Mouse (Mus musculus) spleen, adult 12 weeks (tissue): ENCODE measurements around the gene 4933405L10Rik.

ENCODE experiments used
- DNase-seq: peaks from one replicate; pipeline ENCODE4 v3.0.0; 2022; ENCODE audit warnings: low spot score

Gene 4933405L10Rik

DNA sequence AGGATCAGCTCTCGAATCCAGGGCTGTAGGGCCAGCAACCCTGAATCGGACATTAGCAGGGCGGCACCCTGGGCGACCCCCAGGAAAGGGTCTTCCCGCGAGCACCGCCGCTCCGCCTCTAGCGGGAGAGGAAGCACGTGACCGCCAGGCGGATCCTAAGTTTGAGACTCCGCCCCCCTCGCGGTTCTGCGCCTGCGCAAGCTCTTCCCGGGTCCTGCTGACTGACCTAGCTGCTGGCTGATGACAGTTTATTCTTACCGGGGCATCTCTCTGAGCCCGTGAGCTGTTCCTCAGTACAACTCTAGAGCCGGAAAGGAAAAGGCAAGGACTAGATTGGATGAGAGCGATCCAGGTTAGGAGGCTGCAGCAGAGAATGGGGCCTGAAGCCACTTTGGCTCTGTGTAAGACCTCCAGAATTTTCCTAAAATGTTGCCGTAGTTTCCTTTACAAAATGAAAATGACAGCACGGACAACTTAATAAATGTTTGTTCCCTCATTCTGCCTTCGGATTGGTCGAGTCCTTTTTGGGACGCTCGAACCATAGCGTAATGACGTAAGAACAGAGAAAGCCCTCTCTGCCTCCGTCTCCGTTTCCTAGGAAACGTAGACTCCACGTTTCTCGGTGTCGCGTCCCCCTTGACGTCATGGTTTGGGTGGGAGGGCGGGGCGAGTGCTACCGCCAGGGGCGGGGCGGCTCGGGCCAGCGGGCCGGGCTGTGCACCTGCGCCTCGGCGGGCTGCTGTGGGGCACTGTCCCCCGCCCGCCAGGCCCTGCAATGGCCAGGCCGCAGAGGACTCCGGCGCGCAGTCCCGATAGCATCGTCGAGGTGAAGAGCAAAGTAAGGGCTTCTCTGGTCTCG lies 6.3 kb upstream of the 4933405L10Rik start, which contains the start of the genes Acd and Pard6a:
Gene Acd (minus strand): TSS at position 137 of the 859 bp plus-strand sequence.
Gene Pard6a (plus strand): TSS at position 183 of the 859 bp plus-strand sequence.
- peak; percentile 97 for DNase-seq

DNA sequence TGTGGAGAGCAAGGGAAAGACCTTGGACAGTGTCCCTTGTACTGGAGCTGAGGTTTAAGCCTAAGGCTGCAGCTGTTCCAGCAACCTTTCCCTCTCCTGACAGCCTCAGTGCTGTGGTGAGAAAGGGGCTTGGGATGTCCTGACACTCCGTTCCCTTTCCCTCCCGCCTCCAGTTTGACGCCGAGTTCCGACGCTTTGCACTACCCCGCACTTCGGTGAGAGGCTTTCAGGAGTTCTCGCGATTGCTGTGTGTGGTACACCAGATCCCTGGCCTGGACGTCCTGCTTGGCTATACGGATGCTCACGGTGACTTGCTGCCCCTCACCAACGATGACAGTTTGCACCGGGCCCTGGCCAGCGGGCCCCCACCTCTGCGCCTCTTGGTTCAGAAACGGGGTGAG lies 5.5 kb upstream of the 4933405L10Rik start:
- DNase-seq: no peak

DNA sequence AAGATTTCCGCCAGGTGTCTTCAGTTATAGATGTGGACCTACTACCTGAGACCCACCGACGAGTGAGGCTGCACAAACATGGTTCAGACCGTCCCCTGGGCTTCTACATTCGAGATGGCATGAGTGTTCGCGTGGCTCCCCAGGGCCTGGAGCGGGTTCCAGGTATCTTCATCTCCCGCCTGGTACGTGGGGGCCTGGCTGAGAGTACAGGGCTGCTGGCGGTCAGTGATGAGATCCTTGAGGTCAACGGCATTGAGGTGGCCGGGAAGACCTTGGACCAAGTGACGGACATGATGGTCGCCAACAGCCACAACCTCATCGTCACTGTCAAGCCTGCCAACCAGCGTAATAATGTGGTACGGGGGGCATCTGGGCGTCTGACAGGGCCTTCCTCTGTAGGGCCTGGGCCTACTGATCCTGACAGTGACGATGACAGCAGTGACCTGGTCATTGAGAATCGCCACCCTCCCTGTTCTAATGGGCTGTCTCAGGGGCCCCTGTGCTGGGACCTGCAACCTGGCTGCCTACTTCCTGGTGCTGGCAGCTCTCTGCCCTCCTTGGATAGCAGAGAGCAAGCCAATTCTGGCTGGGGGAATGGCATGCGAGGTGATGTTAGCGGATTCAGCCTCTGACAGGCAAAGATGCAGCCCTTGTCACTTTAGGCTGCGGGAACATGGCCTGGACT lies 4.6 kb upstream of the 4933405L10Rik start:
- DNase-seq: no peak

DNA sequence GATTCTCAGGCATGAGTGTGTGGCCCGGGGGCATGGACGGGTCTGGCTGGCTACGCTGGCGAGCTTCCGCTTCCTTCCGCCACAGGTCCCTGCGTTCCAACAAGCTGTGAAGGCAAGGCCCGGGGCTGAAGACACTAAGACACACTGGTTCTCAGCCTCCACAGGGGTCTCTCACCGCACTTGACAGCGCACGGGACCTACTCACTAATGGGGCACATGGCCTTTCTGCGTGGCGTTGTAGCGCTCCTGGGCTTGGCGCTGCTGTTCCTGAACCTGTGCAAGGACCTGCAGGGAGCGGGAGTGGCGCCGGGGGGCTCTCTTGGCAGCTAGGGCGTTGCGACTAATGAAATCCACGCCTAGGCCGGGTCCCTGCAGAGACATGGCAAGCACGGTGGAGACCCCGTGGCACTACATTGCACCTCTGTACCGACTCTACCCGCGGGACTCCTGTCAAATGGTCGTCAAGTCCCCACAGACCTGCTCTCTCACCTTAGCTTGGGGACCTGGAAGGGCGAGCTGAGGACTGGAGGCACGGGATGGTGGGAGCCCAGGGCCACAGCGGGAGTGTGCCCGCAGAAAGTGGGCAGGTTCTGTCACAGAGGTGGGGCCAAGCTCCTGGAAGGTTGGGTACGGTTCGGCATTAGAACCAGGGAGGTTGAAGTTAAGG lies 3.2 kb upstream of the 4933405L10Rik start:
- no peak for DNase-seq

DNA sequence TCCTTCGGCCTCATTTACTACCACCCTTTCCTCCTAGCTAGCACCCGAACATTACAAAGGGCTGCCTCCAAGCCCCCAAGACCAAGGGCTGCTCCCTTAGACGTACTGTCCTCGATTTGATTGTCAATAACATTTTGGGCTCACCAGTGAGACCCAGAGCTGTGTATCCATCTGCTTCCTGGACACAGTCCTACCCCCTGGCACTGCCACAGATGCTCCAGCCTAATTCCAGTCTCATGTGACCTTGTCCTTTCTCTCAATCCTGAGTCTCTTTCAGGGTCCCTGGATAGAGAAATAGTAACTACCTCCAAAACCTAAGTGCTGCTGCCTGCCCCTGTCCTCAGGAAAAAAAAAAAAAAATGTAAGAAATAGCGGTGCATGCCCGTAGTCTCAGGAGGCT lies 2.5 kb upstream of the 4933405L10Rik start:
- no peak for DNase-seq

DNA sequence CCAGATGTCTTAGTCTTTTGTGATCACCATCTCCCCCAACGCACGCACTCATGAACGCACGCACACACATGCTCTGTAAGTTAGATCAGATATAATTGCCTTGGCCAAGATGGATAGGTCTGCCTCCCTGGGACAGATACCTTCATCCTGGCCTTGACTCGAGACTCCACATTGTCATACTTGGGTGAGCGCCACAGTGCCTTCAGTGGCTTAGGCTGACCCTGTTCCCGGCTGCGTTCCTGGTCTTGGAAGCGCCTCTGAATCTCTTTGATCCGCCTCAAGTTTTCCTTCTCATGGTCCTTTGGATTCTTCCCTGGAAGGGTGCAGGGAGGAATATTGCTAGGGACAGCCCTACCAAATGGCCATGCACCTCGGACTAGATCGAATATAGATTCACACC lies 1.0 kb upstream of the 4933405L10Rik start:
- DNase-seq: no peak

DNA sequence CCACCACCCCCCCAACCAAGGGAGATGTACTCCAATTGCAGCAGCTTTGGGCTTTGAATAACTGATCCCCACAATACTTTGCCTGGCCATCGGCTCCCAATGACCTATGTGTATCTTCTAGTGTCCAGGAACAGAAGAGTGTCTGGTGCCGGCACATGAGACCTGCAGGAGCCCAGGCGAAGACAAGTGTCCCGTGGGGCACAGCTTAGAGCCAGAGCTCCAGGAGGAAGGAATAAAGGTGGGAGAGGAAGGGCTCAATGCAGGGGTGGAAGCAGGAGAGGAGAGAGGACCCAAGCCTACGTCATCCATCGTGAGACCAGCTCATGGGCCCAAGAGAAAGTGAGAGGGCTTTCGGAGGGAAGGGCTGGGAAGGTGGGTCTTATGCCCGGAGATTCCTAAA lies 1.2 kb downstream of the 4933405L10Rik start:
- no peak for DNase-seq

DNA sequence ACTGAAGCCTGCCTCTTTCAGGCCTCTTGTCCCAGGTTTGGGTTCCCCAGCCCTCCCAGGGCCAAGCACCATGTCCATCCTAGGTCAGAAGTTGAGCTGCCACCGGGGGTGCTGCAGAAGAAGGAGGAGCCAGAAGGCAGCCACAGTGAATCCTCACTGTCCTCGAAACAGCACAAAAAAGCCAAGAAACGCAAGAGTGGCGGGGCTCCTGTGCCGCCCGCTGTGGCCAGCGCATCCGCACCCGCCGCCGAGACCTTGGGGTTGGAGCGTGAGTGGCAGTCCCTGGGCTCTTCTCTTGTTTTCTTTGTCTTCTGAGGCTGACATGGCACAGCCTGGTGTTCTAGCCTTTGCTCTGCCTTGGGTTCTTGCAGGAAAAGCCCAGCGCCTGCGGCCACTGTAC lies 1.9 kb downstream of the 4933405L10Rik start:
- DNase-seq: no peak

DNA sequence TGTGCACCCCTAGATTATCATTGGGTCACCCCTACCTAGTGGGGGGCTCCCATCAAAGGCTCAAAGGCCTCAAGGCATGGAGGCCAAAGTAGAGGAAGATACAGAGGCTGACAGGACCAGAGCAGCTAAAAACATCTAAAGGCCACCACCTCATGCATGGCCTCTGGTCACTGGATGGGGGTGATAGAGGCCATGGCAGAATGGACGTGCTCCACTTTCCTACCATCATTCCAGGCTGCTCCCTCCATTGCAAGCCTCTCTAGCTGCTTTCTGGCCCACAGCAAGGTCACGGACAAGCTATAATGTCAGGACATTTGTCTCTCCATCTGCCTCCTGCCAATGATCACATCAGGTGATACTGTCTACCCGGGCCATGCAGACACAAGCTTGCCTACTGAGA lies 4.8 kb downstream of the 4933405L10Rik start:
- no peak for DNase-seq

DNA sequence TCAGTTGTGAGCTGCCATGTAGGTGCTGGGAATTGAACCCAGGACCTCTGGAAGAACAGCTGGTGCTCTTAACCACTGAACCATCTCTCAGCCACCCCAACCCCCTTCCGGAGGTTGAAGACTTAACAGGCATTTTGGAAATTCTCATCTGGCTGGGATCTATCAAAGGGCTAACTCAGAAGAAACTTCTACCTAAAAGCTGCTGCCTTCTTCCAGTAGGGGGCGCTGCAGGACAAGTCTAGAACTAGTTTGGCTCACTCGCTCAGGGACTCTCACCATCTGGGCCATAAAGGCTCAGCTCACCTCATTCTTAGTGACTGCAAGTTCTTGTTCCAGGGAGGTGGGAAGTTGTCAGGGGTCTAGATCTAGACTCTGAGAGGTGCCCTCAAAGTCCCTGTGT lies 6.7 kb downstream of the 4933405L10Rik start:
- DNase-seq: peak; percentile 82

DNA sequence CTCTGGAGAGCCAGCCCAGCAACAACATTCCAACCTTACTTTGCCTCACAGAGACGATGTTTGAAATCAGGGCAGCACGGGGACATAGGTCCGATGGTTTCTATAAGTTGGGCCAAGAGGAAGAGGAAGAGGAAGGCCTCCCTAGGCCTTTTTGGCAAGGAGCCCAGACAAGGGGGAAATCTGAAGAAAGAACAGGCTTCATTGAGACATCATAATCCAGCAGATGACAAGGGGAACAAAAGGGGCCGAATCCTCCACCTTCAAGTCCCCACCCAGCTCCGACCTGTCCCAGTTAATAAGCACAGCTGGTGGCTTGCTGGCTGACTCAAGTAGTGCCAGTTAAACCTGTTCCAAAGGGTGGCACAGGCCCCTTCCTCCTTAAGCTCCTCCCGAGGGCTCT lies 7.6 kb downstream of the 4933405L10Rik start:
- no peak for DNase-seq

DNA sequence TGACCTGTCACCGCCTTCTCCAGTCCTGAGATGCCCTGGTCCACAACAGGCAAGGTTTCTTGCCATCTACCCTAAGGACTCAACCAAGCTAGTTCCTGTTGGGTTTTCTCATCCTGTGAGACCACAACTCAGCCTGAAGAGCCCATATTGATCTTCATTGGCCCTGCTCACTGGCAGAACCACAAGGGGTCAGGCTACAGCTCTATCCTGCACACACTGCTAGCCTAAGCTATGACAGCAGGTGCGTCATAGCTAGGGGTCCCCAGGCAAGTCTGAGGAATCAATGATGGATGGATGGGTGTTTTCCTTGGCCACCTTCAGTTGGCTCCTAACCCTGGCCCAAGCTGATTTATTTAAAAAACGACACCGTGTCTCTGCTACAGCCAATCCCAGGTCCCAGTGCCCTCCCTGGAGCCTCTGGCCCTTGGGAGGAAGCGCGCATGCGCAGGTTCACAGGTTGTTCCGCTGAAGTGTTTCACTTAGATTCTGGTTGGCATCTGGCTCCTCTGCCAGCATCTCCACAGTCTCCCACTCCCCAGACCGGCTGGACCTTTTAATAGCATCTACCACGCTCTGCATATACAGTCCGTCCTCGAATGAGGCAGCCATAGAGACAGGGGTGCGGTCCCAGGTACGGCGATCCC lies 9.0 kb downstream of the 4933405L10Rik start:
- DNase-seq: no peak

DNA sequence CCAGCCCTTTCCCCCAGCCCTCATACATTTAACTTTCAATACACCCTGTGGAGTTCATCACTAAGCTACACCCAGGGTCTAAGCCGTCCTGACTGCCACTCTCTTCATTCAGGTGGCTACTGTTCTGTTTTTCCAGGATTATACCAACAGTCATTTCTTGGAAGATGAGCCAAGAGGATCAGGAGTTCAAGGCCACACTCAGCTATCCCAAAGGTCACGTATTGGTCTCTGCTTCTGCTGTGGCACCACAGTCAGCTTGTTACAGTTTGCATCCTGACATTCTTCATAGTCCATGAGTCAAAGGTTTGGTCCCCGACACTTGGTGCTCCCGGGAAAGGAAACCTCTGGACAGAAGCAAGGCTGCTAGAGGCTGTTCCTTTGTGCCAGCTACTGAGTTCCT lies 12.2 kb downstream of the 4933405L10Rik start:
- no peak for DNase-seq

DNA sequence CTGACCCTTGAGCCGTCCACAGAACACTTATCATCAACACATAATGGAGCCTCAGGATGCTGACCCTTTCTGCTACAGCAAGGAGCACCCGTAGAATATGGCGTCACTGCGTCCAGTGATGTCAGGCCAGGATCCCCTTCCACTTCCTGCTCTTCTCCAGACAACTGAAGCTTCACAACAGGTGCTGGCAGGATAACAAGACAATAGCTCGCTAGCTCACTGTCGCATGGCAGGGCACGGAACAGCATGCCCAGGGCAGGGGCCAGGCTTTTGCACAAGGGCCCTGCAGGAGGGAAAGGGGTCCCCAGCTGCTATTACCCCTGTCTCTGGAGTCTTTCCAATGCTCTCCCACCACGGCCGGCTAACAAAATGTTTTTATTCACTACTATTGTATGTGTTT lies 15.4 kb downstream of the 4933405L10Rik start:
- DNase-seq: no peak

DNA sequence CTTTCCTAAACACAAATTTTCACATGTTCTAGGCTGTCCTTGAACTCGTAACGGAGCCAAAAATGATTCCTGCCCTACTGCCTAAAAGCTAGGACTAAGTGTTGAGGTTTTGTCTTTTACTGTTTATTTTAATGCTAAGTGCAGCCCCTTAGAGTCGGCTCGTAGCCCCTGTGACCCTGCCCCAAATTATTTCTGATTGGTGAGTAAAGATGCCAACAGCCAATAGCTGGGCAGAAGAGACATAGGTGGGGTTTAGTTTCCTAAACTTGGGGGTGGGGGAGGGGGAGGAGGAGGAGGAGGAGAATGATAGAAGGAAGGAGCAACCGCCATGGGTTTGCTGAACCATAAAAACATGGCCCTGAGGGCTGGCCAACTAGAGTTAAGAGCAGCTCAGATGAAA lies 18.3 kb downstream of the 4933405L10Rik start:
- DNase-seq: no peak

DNA sequence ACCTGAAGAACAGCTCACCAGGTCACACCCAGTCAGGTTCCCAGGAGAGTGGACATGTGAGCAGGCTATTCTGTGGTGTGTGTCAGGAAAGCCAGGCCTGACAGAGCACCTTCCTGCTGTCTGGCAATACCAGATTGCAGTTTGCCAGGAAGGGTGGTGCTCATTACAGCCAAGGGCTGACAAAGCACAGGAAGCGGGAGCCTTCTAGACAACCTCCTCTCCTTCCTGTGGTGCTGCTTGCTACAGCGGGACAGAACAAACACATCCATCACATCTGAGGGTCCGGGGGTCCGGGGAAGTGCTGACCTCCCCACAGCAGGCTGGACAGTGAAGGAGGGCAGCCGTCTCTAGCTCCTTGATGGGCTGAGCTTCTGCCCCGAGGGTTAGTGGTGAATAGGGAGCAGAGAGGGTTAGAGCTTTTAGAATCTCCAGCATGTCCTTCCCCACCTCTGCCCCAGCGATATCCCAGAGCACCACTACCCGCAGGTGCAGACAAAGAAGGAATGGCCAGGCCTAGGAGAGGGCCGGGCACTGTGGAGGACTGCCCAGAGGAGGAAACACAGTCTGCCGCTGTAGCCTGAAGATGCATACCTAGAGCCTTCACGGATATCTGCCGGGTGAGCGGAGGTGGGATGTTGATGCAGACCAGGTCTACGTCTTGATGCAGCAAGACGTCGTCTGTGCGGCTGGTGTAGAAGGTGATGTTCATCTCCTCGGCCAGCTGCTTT lies 20.1 kb downstream of the 4933405L10Rik start:
- DNase-seq: peak; percentile 14

DNA sequence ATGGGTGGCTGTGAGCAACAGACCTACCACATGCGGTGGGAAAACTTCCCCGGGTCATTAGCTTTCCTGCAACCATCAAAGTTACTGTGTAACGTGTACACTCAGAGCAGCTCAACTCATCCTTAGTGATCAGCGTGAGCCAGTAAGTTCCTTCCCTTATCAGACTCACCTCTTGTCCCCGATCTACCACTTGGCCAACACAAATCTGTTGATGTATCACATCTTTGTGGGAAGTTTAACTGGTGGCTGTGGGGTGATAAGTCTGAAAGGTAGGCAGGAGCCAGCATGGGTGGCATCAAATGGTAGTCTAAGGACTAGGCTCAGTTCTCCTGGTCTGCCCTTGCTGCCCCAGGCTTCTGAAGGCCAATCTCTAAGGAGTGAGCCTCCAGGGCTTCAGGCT lies 24.7 kb downstream of the 4933405L10Rik start:
- no peak for DNase-seq

DNA sequence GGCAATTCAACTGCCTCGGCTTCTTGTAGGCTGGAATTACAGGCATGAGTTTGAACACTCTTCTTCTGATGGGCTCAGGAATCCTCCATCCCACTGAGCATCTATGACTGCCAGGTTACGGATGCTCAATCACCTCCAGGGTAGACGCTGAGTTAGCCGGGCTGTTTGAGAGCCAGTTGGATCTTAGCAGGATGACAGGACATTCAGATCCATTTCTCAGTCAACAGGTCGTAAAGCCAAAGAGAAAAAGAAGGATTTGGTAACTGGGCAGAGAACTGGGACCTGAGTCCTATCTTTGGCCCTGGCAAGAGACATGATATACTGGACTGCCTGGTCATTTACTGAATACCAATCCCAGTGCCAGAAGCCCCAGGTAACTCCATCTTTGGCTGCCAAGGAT lies 31.8 kb downstream of the 4933405L10Rik start:
- DNase-seq: no peak

DNA sequence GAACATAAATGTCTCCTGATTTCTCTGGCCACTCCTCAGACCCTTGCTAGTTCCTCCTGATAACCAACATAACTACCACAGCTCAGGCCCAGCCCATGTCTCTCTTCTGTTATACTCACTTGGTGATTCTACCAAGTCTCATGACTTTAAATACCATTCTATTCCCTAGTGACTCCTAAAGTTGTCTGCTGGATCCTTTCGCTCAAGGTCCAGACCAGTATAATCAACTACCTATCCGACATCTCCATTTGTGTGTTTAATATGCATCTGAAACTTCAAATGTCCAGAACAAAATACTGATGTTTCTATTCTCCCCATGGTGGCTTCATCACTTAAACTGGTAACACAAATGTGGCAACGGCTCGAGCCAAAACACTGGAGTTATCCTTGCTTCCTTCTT lies 35.8 kb downstream of the 4933405L10Rik start:
- no peak for DNase-seq

DNA sequence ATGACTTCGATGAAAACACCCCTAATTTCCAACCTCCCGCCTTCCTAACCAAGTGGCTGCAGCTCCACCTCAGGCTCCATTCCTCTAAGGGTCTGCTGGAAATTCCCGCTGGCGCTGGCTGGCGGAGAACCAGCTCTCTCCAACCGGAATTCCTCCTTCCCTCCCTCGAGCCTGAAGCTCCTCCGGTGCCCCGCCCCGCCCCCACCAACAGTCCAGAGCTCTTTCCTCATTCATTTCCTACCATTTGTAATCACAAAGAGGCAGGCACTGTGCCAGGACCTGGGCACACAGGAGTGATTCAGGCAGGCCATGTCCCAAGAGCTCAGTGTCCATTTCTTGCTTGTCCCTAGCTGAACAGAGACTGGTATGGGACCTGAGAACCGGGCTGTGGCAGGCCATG lies 43.2 kb downstream of the 4933405L10Rik start:
- DNase-seq: no peak

DNA sequence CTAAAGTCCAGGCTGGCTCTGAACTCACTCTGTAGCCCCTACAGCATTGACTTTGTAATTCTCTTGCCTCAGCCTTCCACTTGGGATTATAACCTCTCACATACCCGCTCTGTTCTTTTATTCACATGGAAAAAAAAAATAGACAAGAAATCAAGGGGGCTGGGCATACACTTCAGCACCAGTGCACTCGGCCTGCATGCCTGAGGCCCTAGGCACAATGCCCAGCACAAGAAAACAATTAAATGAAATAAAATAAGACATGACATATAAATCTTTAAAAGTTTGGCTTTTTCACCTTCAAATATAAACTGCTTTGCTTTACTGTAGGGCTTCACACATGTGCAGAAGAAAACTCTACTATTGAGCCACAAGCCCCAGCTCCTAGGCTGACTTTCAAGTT lies 46.5 kb downstream of the 4933405L10Rik start:
- DNase-seq: no peak

DNA sequence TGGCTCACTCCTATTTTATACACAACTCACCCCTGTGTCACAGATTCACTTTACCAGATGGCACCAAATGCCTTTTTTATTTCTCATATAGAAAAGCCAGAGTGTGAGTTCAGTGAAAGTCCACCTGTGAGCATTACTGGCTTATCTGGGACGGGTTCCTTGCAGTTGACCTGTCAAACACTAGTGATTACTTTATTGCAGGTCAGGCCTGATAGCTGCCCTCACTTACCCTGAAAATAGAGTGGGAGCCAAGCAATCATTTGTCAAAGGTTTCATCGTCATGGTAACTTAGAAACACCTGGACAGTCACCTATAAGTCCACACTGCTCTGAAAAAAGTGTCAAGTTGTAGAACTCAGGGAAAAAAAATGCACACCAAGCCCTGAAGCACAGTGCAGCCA lies 47.2 kb downstream of the 4933405L10Rik start:
- no peak for DNase-seq
